Mouse (Mus musculus) C2C12 (cell line): ENCODE measurements around the gene Ntrk3.

Experiments used
- CTCF ChIP-seq: IDR thresholded peaks from one replicate; pipeline ENCODE4 v1.5.1; 2011; ENCODE audit not compliant: control insufficient read depth, insufficient read depth, insufficient read length
- FOSL1 ChIP-seq: IDR thresholded peaks from one replicate; pipeline ENCODE4 v1.8.0; 2011; ENCODE audit warnings: mild to moderate bottlenecking, low read length; ENCODE audit not compliant: poor library complexity, insufficient read depth, severe bottlenecking
- MAX ChIP-seq: IDR thresholded peaks from one replicate; pipeline ENCODE4 v1.6.1; 2011; ENCODE audit warnings: mild to moderate bottlenecking, control low read depth
- MYOD1 ChIP-seq: IDR thresholded peaks from one replicate; pipeline ENCODE4 v1.6.1; 2011; ENCODE audit warnings: low read depth; ENCODE audit not compliant: control insufficient read depth, insufficient read length
- MYOG ChIP-seq: IDR thresholded peaks from one replicate; pipeline ENCODE4 v1.6.1; 2011; ENCODE audit not compliant: control insufficient read depth, insufficient read length; ENCODE audit errors: extremely low read depth
- USF1 ChIP-seq: IDR thresholded peaks from one replicate; pipeline ENCODE4 v1.6.1; 2011; ENCODE audit warnings: low read depth, mild to moderate bottlenecking, control low read depth, moderate library complexity

- TF ChIP-seq CTCF, result no peak
- TF ChIP-seq FOSL1, result no peak
- no peak for TF ChIP-seq USF1
- TF ChIP-seq MYOD1, result no peak
- TF ChIP-seq MAX, result no peak
- no peak for TF ChIP-seq MYOG
These were observed 296.9 kb downstream of the Ntrk3 start for GRCm38 (mm10) chr7:78440896-78441295.
